Mouse (Mus musculus) stomach, embryonic 15.5 days (tissue): ENCODE data around the gene Sec14l3. TPM values are rescaled to one million over a fixed set of nuclear protein-coding genes. Genes with fewer than 3 reads are reported as not detected.

ENCODE experiments used
- ATAC-seq: fragments of 200-750 bp; cut with Nextera tagmentation; 2 replicates; pipeline ENCODE4 v1.8.0; 2017; ENCODE audit warnings: low read depth, moderate number of reproducible peaks, moderate TSS enrichment; ENCODE audit not compliant: insufficient read depth, low FRiP score
- H3K27ac ChIP-seq: fragments of 300-500 bp; sonication (generic); 2 replicates; pipeline ENCODE4 v1.5.1; 2015; ENCODE audit warnings: mild to moderate bottlenecking, inconsistent platforms
- H3K27me3 ChIP-seq: fragments of 300-500 bp; sonication (generic); replicated peaks from 2 replicates; pipeline ENCODE4 v1.6.1; 2015; ENCODE audit warnings: inconsistent platforms
- H3K36me3 ChIP-seq: fragments of 300-500 bp; sonication (generic); 2 replicates; pipeline ENCODE4 v1.6.1; 2015; ENCODE audit warnings: inconsistent platforms
- H3K4me1 ChIP-seq: fragments of 300-500 bp; sonication (generic); 2 replicates; pipeline ENCODE4 v1.6.1; 2015; ENCODE audit warnings: inconsistent platforms
- H3K4me2 ChIP-seq: fragments of 300-500 bp; sonication (generic); 2 replicates; pipeline ENCODE4 v1.6.1; 2015; ENCODE audit warnings: mild to moderate bottlenecking, inconsistent platforms
- H3K4me3 ChIP-seq: fragments of 300-500 bp; sonication (generic); replicated peaks from 2 replicates; pipeline ENCODE4 v1.5.1; 2015; ENCODE audit warnings: inconsistent platforms
- H3K9ac ChIP-seq: fragments of 300-500 bp; sonication (generic); 2 replicates; pipeline ENCODE4 v1.6.1; 2015; ENCODE audit warnings: inconsistent platforms
- H3K9me3 ChIP-seq: fragments of 300-500 bp; sonication (generic); 2 replicates; pipeline ENCODE4 v1.6.1; 2016; ENCODE audit warnings: inconsistent platforms
- WGBS: fragments of 180-500 bp; shearing (Covaris S2); methylation state at CpG from one replicate; pipeline ENCODE4 v1.1.7; 2015; 5-methylcytosine and 5-hydroxymethylcytosine counted together
- polyA plus RNA-seq: library from polyadenylated mRNA; unstranded; fragments of >200 nt; fragmentation: Nextera tagmentation; extraction: Ambion mirVana; gene quantifications from 2 replicates; pipeline ENCODE4 v1.2.1, GENCODE M21; 2015

Sec14l3 gene
- polyA plus RNA-seq, 1 experiment from 2014 or later, result 0.18 TPM

GRCm38 (mm10) chr11:4122226-4122625 lies 57.6 kb downstream of the Sec14l3 start:
- no peak for ATAC-seq
- Histone ChIP-seq H3K9ac (no peak overlapping the region), H3K4me2 (no peak overlapping the region), H3K36me3 (no peaks in the 10 kb centered on the region), H3K27me3 (peaks cover 14% of the 10 kb centered on the region), H3K9me3 (no peaks in the 10 kb centered on the region), H3K4me3 (no peak overlapping the region), H3K27ac (no peak overlapping the region), H3K4me1 (peaks cover 14% of the 10 kb centered on the region)
- 71% methylated on average over 5 of the region's 5 CpGs for WGBS

- WGBS, result 72% methylated on average over 10 of the region's 10 CpGs
- ATAC-seq, result no peak
- Histone ChIP-seq H3K36me3 (no peaks in the 10 kb centered on the region), H3K4me1 (peaks cover 9% of the 10 kb centered on the region), H3K9ac (no peak within 1 kb of the TSS), H3K4me2 (no peak within 1 kb of the TSS), H3K4me3 (no peak within 1 kb of the TSS), H3K27ac (no peak within 1 kb of the TSS), H3K9me3 (no peaks in the 10 kb centered on the region), H3K27me3 (peaks cover 11% of the 10 kb centered on the region)
These were observed 58.3 kb downstream of the Sec14l3 start, which contains the start of gene Sec14l2 for GRCm38 (mm10) chr11:4122742-4123579. Sec14l2 (minus strand) TSS chr11:4123415.

DNA sequence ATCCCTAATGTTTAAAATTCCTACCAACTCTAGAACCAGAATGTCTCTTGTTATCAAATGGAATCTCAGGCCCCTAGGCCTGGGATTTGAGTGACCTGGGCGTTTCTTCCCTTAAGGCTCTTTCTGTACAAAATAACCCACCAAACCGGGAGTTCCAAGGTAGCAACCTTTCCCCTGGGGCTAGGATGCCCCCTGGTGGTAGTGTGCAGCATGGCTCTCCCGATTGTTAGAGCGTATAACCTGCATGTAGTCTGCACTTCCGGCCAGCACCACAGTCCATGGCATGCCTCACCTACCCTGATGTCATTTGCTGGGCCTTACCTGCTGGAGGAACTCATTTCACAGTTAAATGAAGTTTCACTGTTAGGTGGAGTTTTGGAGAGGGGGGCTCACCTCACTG lies 59.3 kb downstream of the Sec14l3 start:
- H3K4me2 ChIP-seq, result no peak overlapping the region
- H3K9me3 ChIP-seq, result no peaks in the 10 kb centered on the region
- peaks cover 6% of the 10 kb centered on the region; the same call in 1 of the 2 replicates for H3K27me3 ChIP-seq
- no peak overlapping the region for H3K27ac ChIP-seq
- H3K4me1 ChIP-seq, result 0 out of 2 replicates have a peak, but pooled peaks cover under 1% of the 10 kb centered on the region
- 62% methylated on average over 5 of the region's 5 CpGs for WGBS
- no peak for ATAC-seq
- H3K9ac ChIP-seq, result no peak overlapping the region
- no peaks in the 10 kb centered on the region for H3K36me3 ChIP-seq
- H3K4me3 ChIP-seq, result no peak overlapping the region

- Histone ChIP-seq H3K9me3 (no peaks in the 10 kb centered on the region), H3K27ac (no peak overlapping the region), H3K36me3 (no peaks in the 10 kb centered on the region), H3K4me2 (no peak overlapping the region), H3K27me3 (no peaks in the 10 kb centered on the region), H3K4me3 (no peak overlapping the region), H3K4me1 (no peaks in the 10 kb centered on the region), H3K9ac (no peak overlapping the region)
- 86% methylated on average over 1 of the region's 1 CpGs for WGBS
- ATAC-seq, result no peak
These were observed 62.4 kb downstream of the Sec14l3 start for GRCm38 (mm10) chr11:4127059-4127458.

Other genes starting within 250 kb of the Sec14l3 start
- gene Osbp2, start 200.9 kb upstream of the Sec14l3 start, polyA plus RNA-seq, result 0.39 and 0.40 TPM in 2 replicates
- 0.19 and 0.32 TPM in 2 replicates for gene 4921536K21Rik, start 169.7 kb upstream of the Sec14l3 start, polyA plus RNA-seq
- 8.0 and 8.1 TPM in 2 replicates for gene Dusp18, start 169.6 kb upstream of the Sec14l3 start, polyA plus RNA-seq
- 4.0 and 4.7 TPM in 2 replicates for gene Slc35e4, start 150.2 kb upstream of the Sec14l3 start, polyA plus RNA-seq
- 40.0 and 43.6 TPM in 2 replicates for gene Tcn2, start 132.7 kb upstream of the Sec14l3 start, polyA plus RNA-seq
- gene Pes1, start 100.9 kb upstream of the Sec14l3 start, polyA plus RNA-seq, result 75.6 and 80.2 TPM in 2 replicates
- 0.12 and 0.21 TPM in 2 replicates for gene 4930556J24Rik, start 88.1 kb upstream of the Sec14l3 start, polyA plus RNA-seq
- 18.3 and 21.6 TPM in 2 replicates for gene Gal3st1, start 81.2 kb upstream of the Sec14l3 start, polyA plus RNA-seq
- 1.4 and 1.5 TPM in 2 replicates for gene Sec14l4, start 33.4 kb upstream of the Sec14l3 start, polyA plus RNA-seq
- 21.7 and 21.8 TPM in 2 replicates for gene Mtfp1, start 30.6 kb downstream of the Sec14l3 start, polyA plus RNA-seq
- 1.7 and 1.9 TPM in 2 replicates for gene Sec14l2, start 58.6 kb downstream of the Sec14l3 start, polyA plus RNA-seq
- gene Rnf215, start 70.4 kb downstream of the Sec14l3 start, polyA plus RNA-seq, result 25.1 and 26.8 TPM in 2 replicates
- 6.1 and 6.4 TPM in 2 replicates for gene Ccdc157, start 95.5 kb downstream of the Sec14l3 start, polyA plus RNA-seq
- gene Sf3a1, start 95.5 kb downstream of the Sec14l3 start, polyA plus RNA-seq, result 39.2 and 44.2 TPM in 2 replicates
- 31.1 and 33.4 TPM in 2 replicates for gene Tbc1d10a, start 121.9 kb downstream of the Sec14l3 start, polyA plus RNA-seq
- 3.8 and 4.8 TPM in 2 replicates for gene Castor1, start 153.4 kb downstream of the Sec14l3 start, polyA plus RNA-seq
- 0.22 TPM in 2 replicates for gene Osm, start 171.6 kb downstream of the Sec14l3 start, polyA plus RNA-seq
- gene Lif, start 192.7 kb downstream of the Sec14l3 start, polyA plus RNA-seq, result 0.61 and 0.65 TPM in 2 replicates